Mouse (Mus musculus) lung, adult 2 months (tissue): Measurements from ENCODE around the gene Grip2. TPM values are rescaled to one million over a fixed set of nuclear protein-coding genes. Genes with fewer than 3 reads are reported as not detected.

ENCODE experiments used
- DNase-seq: peaks from one replicate; pipeline ENCODE4 v3.0.0; 2022
- H3K4me1 ChIP-seq: fragments of 200-500 bp; 2 replicates; pipeline ENCODE4 v1.6.1; 2011; ENCODE audit warnings: low read length; ENCODE audit not compliant: control insufficient read depth, insufficient read depth
- H3K4me3 ChIP-seq: fragments of 200-500 bp; replicated peaks from 2 replicates; pipeline ENCODE3; 2011; ENCODE audit warnings: low read depth, mild to moderate bottlenecking, control low read depth, low read length; ENCODE audit errors: extremely low read depth
- CTCF ChIP-seq: fragments of 200-500 bp; IDR thresholded peaks from 2 replicates; pipeline ENCODE4 v1.5.1; 2011; ENCODE audit warnings: mild to moderate bottlenecking, low read length, control low read depth; ENCODE audit not compliant: insufficient read depth
- POLR2A ChIP-seq: fragments of 200-500 bp; IDR thresholded peaks from 2 replicates; pipeline ENCODE4 v1.6.1; 2011; ENCODE audit warnings: low read depth, mild to moderate bottlenecking, control low read depth, low read length, borderline replicate concordance; ENCODE audit errors: extremely low read depth
- WGBS: fragments of 180-500 bp; shearing (Covaris S2); methylation state at CpG from one replicate; pipeline ENCODE4 v1.1.7; 2018; 5-methylcytosine and 5-hydroxymethylcytosine counted together
- polyA plus RNA-seq: library from polyadenylated mRNA; depleted of rRNA; stranded (reverse); fragments of >200 nt; gene quantifications from 2 replicates; pipeline ENCODE4 v1.2.3, GENCODE M21; 2012

Grip2 gene
- polyA plus RNA-seq, 1 experiment = 2.1 TPM

GRCm38 (mm10) chr6:91754845-91755244 is 72.2 kb downstream of the Grip2 start:
- no peak for TF ChIP-seq CTCF
- TF ChIP-seq POLR2A = no peak
- DNase-seq = no peak
- 82% methylated on average over 12 of the region's 12 CpGs for WGBS
- no peak overlapping the region for H3K4me3 ChIP-seq
- H3K4me1 ChIP-seq = peaks cover 9% of the 10 kb centered on the region

GRCm38 (mm10) chr6:91754098-91754497 is 73.0 kb downstream of the Grip2 start:
- TF ChIP-seq POLR2A = no peak
- no peak for TF ChIP-seq CTCF
- H3K4me3 ChIP-seq = no peak overlapping the region
- WGBS = 36% methylated on average over 6 of the region's 6 CpGs
- DNase-seq = no peak
- H3K4me1 ChIP-seq = peaks cover 9% of the 10 kb centered on the region

- DNase-seq = no peak
- WGBS = 55% methylated on average over 8 of the region's 8 CpGs
- TF ChIP-seq POLR2A = no peak
- Histone ChIP-seq H3K4me1 (peaks cover 9% of the 10 kb centered on the region), H3K4me3 (no peak overlapping the region)
Observed at GRCm38 (mm10) chr6:91752884-91753283, 74.2 kb downstream of the Grip2 start.

- Histone ChIP-seq H3K4me1 (peaks cover 9% of the 10 kb centered on the region), H3K4me3 (no peak overlapping the region)
- WGBS = 76% methylated on average over 3 of the region's 3 CpGs
- DNase-seq = no peak
- no peak for TF ChIP-seq POLR2A
- TF ChIP-seq CTCF = 0 out of 2 replicates have a peak, but pooled peaks have one; percentile 13
Observed at GRCm38 (mm10) chr6:91750976-91751375, 76.1 kb downstream of the Grip2 start.

GRCm38 (mm10) chr6:91746776-91747175 is 80.3 kb downstream of the Grip2 start:
- DNase-seq = no peak
- 92% methylated on average over 5 of the region's 5 CpGs for WGBS
- H3K4me3 ChIP-seq = no peak overlapping the region
- no peak for TF ChIP-seq CTCF
- no peak for TF ChIP-seq POLR2A
- no peaks in the 10 kb centered on the region for H3K4me1 ChIP-seq

GRCm38 (mm10) chr6:91745947-91746582 is 81.0 kb downstream of the Grip2 start:
- 88% methylated on average over 7 of the region's 7 CpGs for WGBS
- DNase-seq = no peak
- Histone ChIP-seq H3K4me3 (no peak overlapping the region), H3K4me1 (no peaks in the 10 kb centered on the region)
- TF ChIP-seq POLR2A = no peak
- no peak for TF ChIP-seq CTCF

- 74% methylated on average over 3 of the region's 3 CpGs for WGBS
- TF ChIP-seq POLR2A = no peak
- TF ChIP-seq CTCF = no peak
- no peak overlapping the region for H3K4me3 ChIP-seq
- no peak for DNase-seq
- H3K4me1 ChIP-seq = no peaks in the 10 kb centered on the region
Observed at GRCm38 (mm10) chr6:91745246-91745645, 81.8 kb downstream of the Grip2 start.

- TF ChIP-seq POLR2A (no peak), CTCF (no peak)
- DNase-seq = no peak
- 73% methylated on average over 4 of the region's 4 CpGs for WGBS
- peaks cover under 1% of the 10 kb centered on the region for H3K4me1 ChIP-seq
- H3K4me3 ChIP-seq = no peak overlapping the region
Observed at GRCm38 (mm10) chr6:91743886-91744285, 83.2 kb downstream of the Grip2 start.

- Histone ChIP-seq H3K4me3 (no peak overlapping the region), H3K4me1 (peaks cover 9% of the 10 kb centered on the region)
- TF ChIP-seq CTCF (no peak), POLR2A (no peak)
- 64% methylated on average over 8 of the region's 8 CpGs for WGBS
- no peak for DNase-seq
Observed at GRCm38 (mm10) chr6:91742995-91743394, 84.1 kb downstream of the Grip2 start.

- DNase-seq = no peak
- H3K4me3 ChIP-seq = no peak overlapping the region
- 76% methylated on average over 3 of the region's 3 CpGs for WGBS
- TF ChIP-seq CTCF (no peak), POLR2A (no peak)
- H3K4me1 ChIP-seq = peaks cover 14% of the 10 kb centered on the region
Observed at GRCm38 (mm10) chr6:91742466-91742865, 84.6 kb downstream of the Grip2 start.

GRCm38 (mm10) chr6:91741046-91741445 is 86.0 kb downstream of the Grip2 start:
- peak; percentile 67 for DNase-seq
- peaks cover 23% of the 10 kb centered on the region for H3K4me1 ChIP-seq
- TF ChIP-seq POLR2A (no peak), CTCF (peak; percentile 91)
- WGBS = 62% methylated on average over 11 of the region's 11 CpGs
- no peak overlapping the region for H3K4me3 ChIP-seq
